Mouse (Mus musculus) stomach, embryonic 14.5 days (tissue): ENCODE data around the gene Spata13. TPM values are rescaled to one million over a fixed set of nuclear protein-coding genes. Genes with fewer than 3 reads are reported as not detected.

ENCODE experiments used
- ATAC-seq: fragments of 200-750 bp; cut with Nextera tagmentation; 2 replicates; pipeline ENCODE4 v1.8.0; 2017; ENCODE audit warnings: low read depth, moderate TSS enrichment; ENCODE audit not compliant: insufficient number of reproducible peaks, insufficient read depth, low FRiP score
- H3K27ac ChIP-seq: fragments of 300-500 bp; sonication (generic); 2 replicates; pipeline ENCODE4 v1.5.1; 2014; ENCODE audit warnings: mild to moderate bottlenecking, low read length, moderate library complexity, mixed read lengths
- H3K27me3 ChIP-seq: fragments of 300-500 bp; sonication (generic); 2 replicates; pipeline ENCODE4 v1.6.1; 2014; ENCODE audit warnings: low read length, control low read depth, mixed read lengths; ENCODE audit not compliant: control insufficient read depth, insufficient read depth
- H3K36me3 ChIP-seq: fragments of 300-500 bp; sonication (generic); 2 replicates; pipeline ENCODE4 v1.6.1; 2014; ENCODE audit warnings: mild to moderate bottlenecking, control low read depth, low read length, moderate library complexity, mixed read lengths; ENCODE audit not compliant: control insufficient read depth, insufficient read depth
- H3K4me1 ChIP-seq: fragments of 300-500 bp; sonication (generic); 2 replicates; pipeline ENCODE4 v1.6.1; 2014; ENCODE audit warnings: low read length, control low read depth, mixed read lengths; ENCODE audit not compliant: control insufficient read depth, insufficient read depth
- H3K4me2 ChIP-seq: fragments of 300-500 bp; sonication (generic); replicated peaks from 2 replicates; pipeline ENCODE4 v1.6.1; 2014; ENCODE audit warnings: low read depth, low read length, control low read depth
- H3K4me3 ChIP-seq: fragments of 300-500 bp; sonication (generic); 2 replicates; pipeline ENCODE4 v1.5.1; 2014; ENCODE audit warnings: low read depth, low read length, control low read depth
- H3K9ac ChIP-seq: fragments of 300-500 bp; sonication (generic); replicated peaks from 2 replicates; pipeline ENCODE4 v1.6.1; 2014; ENCODE audit warnings: low read depth, mild to moderate bottlenecking, control low read depth, low read length, moderate library complexity, mixed read lengths
- H3K9me3 ChIP-seq: fragments of 300-500 bp; sonication (generic); 2 replicates; pipeline ENCODE4 v1.6.1; 2016; ENCODE audit warnings: low read depth, low read length, control low read depth; ENCODE audit not compliant: control insufficient read depth
- WGBS: fragments of 180-500 bp; shearing (Covaris S2); extraction: QIAGEN DNeasy Blood & Tissue Kit; methylation state at CpG from one replicate; pipeline ENCODE4 v1.1.7; 2014; 5-methylcytosine and 5-hydroxymethylcytosine counted together
- polyA plus RNA-seq: library from polyadenylated mRNA; unstranded; fragments of >200 nt; fragmentation: Nextera tagmentation; extraction: Ambion mirVana; gene quantifications from 2 replicates; pipeline ENCODE4 v1.2.1, GENCODE M21; 2014

The Spata13 gene
- polyA plus RNA-seq, 1 experiment from 2014 or later: 17.9 TPM

- Histone ChIP-seq H3K4me1 (0 out of 2 replicates have a peak, but pooled peaks cover 5% of the 10 kb centered on the region), H3K9ac (no peak overlapping the region), H3K27me3 (no peaks in the 10 kb centered on the region), H3K9me3 (no peaks in the 10 kb centered on the region), H3K4me3 (no peak overlapping the region), H3K36me3 (no peaks in the 10 kb centered on the region), H3K4me2 (no peak overlapping the region), H3K27ac (no peak overlapping the region)
- no peak for ATAC-seq
- WGBS: 62% methylated on average over 7 of the region's 7 CpGs
Measured at GRCm38 (mm10) chr14:60670191-60670590, 36.4 kb downstream of the Spata13 start.

- no peaks in the 10 kb centered on the region for H3K36me3 ChIP-seq
- 59% methylated on average over 2 of the region's 2 CpGs for WGBS
- H3K4me1 ChIP-seq: 0 out of 2 replicates have a peak, but pooled peaks cover 5% of the 10 kb centered on the region
- no peak overlapping the region for H3K27ac ChIP-seq
- no peak overlapping the region for H3K9ac ChIP-seq
- ATAC-seq: no peak
- no peak overlapping the region for H3K4me3 ChIP-seq
- no peaks in the 10 kb centered on the region for H3K9me3 ChIP-seq
- no peaks in the 10 kb centered on the region for H3K27me3 ChIP-seq
- H3K4me2 ChIP-seq: no peak overlapping the region
Measured at GRCm38 (mm10) chr14:60671504-60671903, 37.7 kb downstream of the Spata13 start.

GRCm38 (mm10) chr14:60675697-60676096 lies 41.9 kb downstream of the Spata13 start:
- no peak overlapping the region for H3K4me2 ChIP-seq
- ATAC-seq: no peak
- WGBS: 79% methylated on average over 4 of the region's 4 CpGs
- H3K27me3 ChIP-seq: no peaks in the 10 kb centered on the region
- H3K36me3 ChIP-seq: no peaks in the 10 kb centered on the region
- no peaks in the 10 kb centered on the region for H3K9me3 ChIP-seq
- H3K9ac ChIP-seq: no peak overlapping the region
- H3K4me3 ChIP-seq: no peak overlapping the region
- H3K4me1 ChIP-seq: 0 out of 2 replicates have a peak, but pooled peaks cover 5% of the 10 kb centered on the region
- H3K27ac ChIP-seq: no peak overlapping the region

GRCm38 (mm10) chr14:60676625-60677314 lies 43.0 kb downstream of the Spata13 start:
- no peaks in the 10 kb centered on the region for H3K36me3 ChIP-seq
- WGBS: 92% methylated on average over 2 of the region's 2 CpGs
- H3K9ac ChIP-seq: no peak overlapping the region
- no peaks in the 10 kb centered on the region for H3K9me3 ChIP-seq
- no peak overlapping the region for H3K4me2 ChIP-seq
- no peaks in the 10 kb centered on the region for H3K4me1 ChIP-seq
- ATAC-seq: no peak
- no peak overlapping the region for H3K27ac ChIP-seq
- no peaks in the 10 kb centered on the region for H3K27me3 ChIP-seq
- no peak overlapping the region for H3K4me3 ChIP-seq

GRCm38 (mm10) chr14:60682361-60683023 lies 48.7 kb downstream of the Spata13 start:
- Histone ChIP-seq H3K36me3 (no peaks in the 10 kb centered on the region), H3K27ac (no peak overlapping the region), H3K27me3 (no peaks in the 10 kb centered on the region), H3K9ac (no peak overlapping the region), H3K4me1 (no peaks in the 10 kb centered on the region), H3K4me2 (no peak overlapping the region), H3K9me3 (no peaks in the 10 kb centered on the region), H3K4me3 (no peak overlapping the region)
- WGBS: 66% methylated on average over 12 of the region's 12 CpGs
- ATAC-seq: peak; percentile 53; the same call in 1 of the 2 replicates

- ATAC-seq: no peak
- no peaks in the 10 kb centered on the region for H3K36me3 ChIP-seq
- no peak overlapping the region for H3K27ac ChIP-seq
- H3K4me3 ChIP-seq: no peak overlapping the region
- H3K9ac ChIP-seq: no peak overlapping the region
- WGBS: 66% methylated on average over 10 of the region's 10 CpGs
- H3K27me3 ChIP-seq: no peaks in the 10 kb centered on the region
- H3K4me2 ChIP-seq: no peak overlapping the region
- no peaks in the 10 kb centered on the region for H3K4me1 ChIP-seq
- H3K9me3 ChIP-seq: no peaks in the 10 kb centered on the region
Measured at GRCm38 (mm10) chr14:60683989-60684388, 50.2 kb downstream of the Spata13 start.

- Histone ChIP-seq H3K4me3 (no peak overlapping the region), H3K9me3 (no peaks in the 10 kb centered on the region), H3K4me1 (no peaks in the 10 kb centered on the region), H3K36me3 (no peaks in the 10 kb centered on the region), H3K4me2 (no peak overlapping the region), H3K27me3 (no peaks in the 10 kb centered on the region), H3K9ac (no peak overlapping the region), H3K27ac (no peak overlapping the region)
- no peak for ATAC-seq
- WGBS: 91% methylated on average over 11 of the region's 11 CpGs
Measured at GRCm38 (mm10) chr14:60686733-60687132, 52.9 kb downstream of the Spata13 start.

- Histone ChIP-seq H3K27me3 (no peaks in the 10 kb centered on the region), H3K27ac (no peak overlapping the region), H3K9ac (no peak overlapping the region), H3K4me1 (no peaks in the 10 kb centered on the region), H3K4me3 (no peak overlapping the region), H3K36me3 (no peaks in the 10 kb centered on the region), H3K9me3 (no peaks in the 10 kb centered on the region), H3K4me2 (no peak overlapping the region)
- 49% methylated on average over 7 of the region's 7 CpGs for WGBS
- no peak for ATAC-seq
Measured at GRCm38 (mm10) chr14:60687241-60687640, 53.4 kb downstream of the Spata13 start.
